Mouse (Mus musculus): ENCODE data around the gene Slc7a4.
"Not testable (repeated sequence)": the region's sequence is repeated elsewhere in the genome, so short reads cannot be mapped to it uniquely, and the experiment has no call there.

- TF ChIP-seq CTCF (IDR thresholded peaks at IDR 0.05) = peak; percentile 75
- TF ChIP-seq POLR2A (IDR thresholded peaks at IDR 0.05; ENCODE audit: insufficient read depth, low read depth, low read length) = not testable (repeated sequence)
Measured at GRCm38 (mm10) chr16:17614740-17615139, 31.7 kb upstream of the Slc7a4 start.
